Mouse (Mus musculus) ovary, adult 18-20 months (tissue): Measurements from ENCODE around the gene Ccnb3.
"Not testable (repeated sequence)": the region's sequence is repeated elsewhere in the genome, so short reads cannot be mapped to it uniquely, and the experiment has no call there.

Source experiments
- DNase-seq: peaks from one replicate; pipeline ENCODE4 v3.0.0; 2022; ENCODE audit warnings: low spot score, mixed read lengths

Gene Ccnb3

GRCm38 (mm10) chrX:7041519-7041918, at the start of gene Ccnb3:
Gene Ccnb3 (minus strand): TSS chrX:7041619.
- DNase-seq, result no peak

- DNase-seq, result no peak
Observed at GRCm38 (mm10) chrX:7090323-7090722, 48.9 kb upstream of the Ccnb3 start.

GRCm38 (mm10) chrX:7085878-7086277, 44.5 kb upstream of the Ccnb3 start:
- DNase-seq, result no peak

GRCm38 (mm10) chrX:7079820-7080429, 38.5 kb upstream of the Ccnb3 start:
- no peak for DNase-seq

- no peak for DNase-seq
Observed at GRCm38 (mm10) chrX:7068002-7068401, 26.6 kb upstream of the Ccnb3 start.

- no peak for DNase-seq
Observed at GRCm38 (mm10) chrX:7067219-7067618, 25.8 kb upstream of the Ccnb3 start, which contains the start of gene Akap4. Gene Akap4 (plus strand): TSS chrX:7067519.

- DNase-seq, result no peak
Observed at GRCm38 (mm10) chrX:7064109-7064508, 22.7 kb upstream of the Ccnb3 start.

GRCm38 (mm10) chrX:7057634-7058033, 16.2 kb upstream of the Ccnb3 start:
- DNase-seq, result no peak

- no peak for DNase-seq
Observed at GRCm38 (mm10) chrX:7057056-7057455, 15.6 kb upstream of the Ccnb3 start.

- DNase-seq, result not testable (repeated sequence)
Observed at GRCm38 (mm10) chrX:6983916-6984315, 57.5 kb downstream of the Ccnb3 start.

- DNase-seq, result no peak
Observed at GRCm38 (mm10) chrX:6971956-6972355, 69.5 kb downstream of the Ccnb3 start.

- DNase-seq, result no peak
Observed at GRCm38 (mm10) chrX:6968598-6968997, 72.8 kb downstream of the Ccnb3 start.
